Mouse (Mus musculus) intestine, embryonic 15.5 days (tissue): ENCODE measurements around the gene Uvssa. TPM values are rescaled to one million over a fixed set of nuclear protein-coding genes. Genes with fewer than 3 reads are reported as not detected.
A peak's percentile ranks its signal among the peaks of the same experiment; 100 is the strongest.

Source experiments
- ATAC-seq: fragments of 200-750 bp; cut with Nextera tagmentation; 2 replicates; pipeline ENCODE4 v1.8.0; 2017; ENCODE audit warnings: moderate TSS enrichment, moderate library complexity
- H3K27ac ChIP-seq: fragments of 300-500 bp; sonication (generic); 2 replicates; pipeline ENCODE4 v1.5.1; 2015; ENCODE audit warnings: mild to moderate bottlenecking, inconsistent platforms
- H3K27me3 ChIP-seq: fragments of 300-500 bp; sonication (generic); replicated peaks from 2 replicates; pipeline ENCODE4 v1.6.1; 2015; ENCODE audit warnings: inconsistent platforms
- H3K36me3 ChIP-seq: fragments of 300-500 bp; sonication (generic); 2 replicates; pipeline ENCODE4 v1.6.1; 2015; ENCODE audit warnings: inconsistent platforms
- H3K4me1 ChIP-seq: fragments of 300-500 bp; sonication (generic); replicated peaks from 2 replicates; pipeline ENCODE4 v1.6.1; 2015; ENCODE audit warnings: inconsistent platforms
- H3K4me2 ChIP-seq: fragments of 300-500 bp; sonication (generic); replicated peaks from 2 replicates; pipeline ENCODE4 v1.6.1; 2015; ENCODE audit warnings: mild to moderate bottlenecking, inconsistent platforms
- H3K4me3 ChIP-seq: fragments of 300-500 bp; sonication (generic); replicated peaks from 2 replicates; pipeline ENCODE4 v1.5.1; 2015; ENCODE audit warnings: inconsistent platforms
- H3K9ac ChIP-seq: fragments of 300-500 bp; sonication (generic); 2 replicates; pipeline ENCODE4 v1.6.1; 2015; ENCODE audit warnings: inconsistent platforms
- H3K9me3 ChIP-seq: fragments of 300-500 bp; sonication (generic); 2 replicates; pipeline ENCODE4 v1.6.1; 2016; ENCODE audit warnings: inconsistent platforms
- WGBS: fragments of 180-500 bp; shearing (Covaris S2); methylation state at CpG from one replicate; pipeline ENCODE4 v1.1.7; 2015; 5-methylcytosine and 5-hydroxymethylcytosine counted together
- polyA plus RNA-seq: library from polyadenylated mRNA; unstranded; fragments of >200 nt; fragmentation: Nextera tagmentation; extraction: Ambion mirVana; gene quantifications from 2 replicates; pipeline ENCODE4 v1.2.1, GENCODE M21; 2015

Uvssa gene
- polyA plus RNA-seq, 1 experiment from 2014 or later, result 6.7 TPM

GRCm38 (mm10) chr5:33349706-33350105 lies 28.6 kb upstream of the Uvssa start:
- no peak overlapping the region for H3K9ac ChIP-seq
- 65% methylated on average over 4 of the region's 4 CpGs for WGBS
- no peak overlapping the region for H3K4me3 ChIP-seq
- peaks cover 3% of the 10 kb centered on the region; the same call in 1 of the 2 replicates for H3K4me1 ChIP-seq
- H3K27ac ChIP-seq, result no peak overlapping the region
- ATAC-seq, result no peak
- H3K4me2 ChIP-seq, result no peak overlapping the region
- no peaks in the 10 kb centered on the region for H3K36me3 ChIP-seq
- H3K27me3 ChIP-seq, result no peaks in the 10 kb centered on the region
- no peaks in the 10 kb centered on the region for H3K9me3 ChIP-seq

GRCm38 (mm10) chr5:33351556-33352272 lies 26.6 kb upstream of the Uvssa start:
- 78% methylated on average over 3 of the region's 3 CpGs for WGBS
- no peak overlapping the region for H3K27ac ChIP-seq
- no peak overlapping the region for H3K9ac ChIP-seq
- no peaks in the 10 kb centered on the region for H3K27me3 ChIP-seq
- H3K36me3 ChIP-seq, result no peaks in the 10 kb centered on the region
- no peaks in the 10 kb centered on the region for H3K9me3 ChIP-seq
- H3K4me3 ChIP-seq, result no peak overlapping the region
- H3K4me2 ChIP-seq, result no peak overlapping the region
- peaks cover 3% of the 10 kb centered on the region; the same call in 1 of the 2 replicates for H3K4me1 ChIP-seq
- peak; percentile 15; the same call in 1 of the 2 replicates for ATAC-seq

GRCm38 (mm10) chr5:33352273-33352645 lies 26.1 kb upstream of the Uvssa start:
- no peak for ATAC-seq
- Histone ChIP-seq H3K4me1 (peaks cover 3% of the 10 kb centered on the region; the same call in 1 of the 2 replicates), H3K27ac (no peak overlapping the region), H3K4me3 (no peak overlapping the region), H3K36me3 (no peaks in the 10 kb centered on the region), H3K27me3 (no peaks in the 10 kb centered on the region), H3K9ac (no peak overlapping the region), H3K4me2 (no peak overlapping the region), H3K9me3 (no peaks in the 10 kb centered on the region)
- 72% methylated on average over 8 of the region's 8 CpGs for WGBS

- Histone ChIP-seq H3K4me1 (peaks cover 3% of the 10 kb centered on the region; the same call in 1 of the 2 replicates), H3K9ac (no peak overlapping the region), H3K36me3 (no peaks in the 10 kb centered on the region), H3K4me3 (no peak overlapping the region), H3K27me3 (no peaks in the 10 kb centered on the region), H3K4me2 (no peak overlapping the region), H3K9me3 (no peaks in the 10 kb centered on the region), H3K27ac (no peak overlapping the region)
- no peak for ATAC-seq
- 57% methylated on average over 3 of the region's 3 CpGs for WGBS
Measured at GRCm38 (mm10) chr5:33353011-33353410, 25.3 kb upstream of the Uvssa start.

GRCm38 (mm10) chr5:33357494-33357893 lies 20.9 kb upstream of the Uvssa start:
- no peak for ATAC-seq
- Histone ChIP-seq H3K27ac (no peak overlapping the region), H3K4me2 (no peak overlapping the region), H3K4me3 (no peak overlapping the region), H3K27me3 (no peaks in the 10 kb centered on the region), H3K9me3 (no peaks in the 10 kb centered on the region), H3K36me3 (peaks cover 16% of the 10 kb centered on the region), H3K4me1 (0 out of 2 replicates have a peak, but pooled peaks cover 3% of the 10 kb centered on the region), H3K9ac (no peak overlapping the region)
- WGBS, result 94% methylated on average over 1 of the region's 1 CpGs

GRCm38 (mm10) chr5:33358467-33358866 lies 19.9 kb upstream of the Uvssa start:
- H3K4me2 ChIP-seq, result no peak overlapping the region
- no peak overlapping the region for H3K9ac ChIP-seq
- no peak overlapping the region for H3K4me3 ChIP-seq
- no peaks in the 10 kb centered on the region for H3K9me3 ChIP-seq
- H3K27ac ChIP-seq, result no peak overlapping the region
- 91% methylated on average over 4 of the region's 4 CpGs for WGBS
- H3K27me3 ChIP-seq, result no peaks in the 10 kb centered on the region
- ATAC-seq, result no peak
- 0 out of 2 replicates have a peak, but pooled peaks cover 3% of the 10 kb centered on the region for H3K4me1 ChIP-seq
- H3K36me3 ChIP-seq, result peaks cover 21% of the 10 kb centered on the region

GRCm38 (mm10) chr5:33363263-33363662 lies 15.1 kb upstream of the Uvssa start:
- Histone ChIP-seq H3K27me3 (no peaks in the 10 kb centered on the region), H3K4me1 (0 out of 2 replicates have a peak, but pooled peaks cover under 1% of the 10 kb centered on the region), H3K4me2 (no peak overlapping the region), H3K36me3 (peaks cover 48% of the 10 kb centered on the region), H3K27ac (no peak overlapping the region), H3K9ac (no peak overlapping the region), H3K4me3 (no peak overlapping the region), H3K9me3 (no peaks in the 10 kb centered on the region)
- WGBS, result 90% methylated on average over 5 of the region's 5 CpGs
- ATAC-seq, result no peak

GRCm38 (mm10) chr5:33368651-33369050 lies 9.7 kb upstream of the Uvssa start:
- Histone ChIP-seq H3K4me3 (no peak overlapping the region), H3K9me3 (no peaks in the 10 kb centered on the region), H3K27me3 (no peaks in the 10 kb centered on the region), H3K27ac (no peak overlapping the region), H3K9ac (no peak overlapping the region), H3K36me3 (peaks cover 53% of the 10 kb centered on the region), H3K4me1 (no peaks in the 10 kb centered on the region), H3K4me2 (no peak overlapping the region)
- 91% methylated on average over 4 of the region's 4 CpGs for WGBS
- no peak for ATAC-seq

- Histone ChIP-seq H3K36me3 (peaks cover 33% of the 10 kb centered on the region), H3K9me3 (no peaks in the 10 kb centered on the region), H3K9ac (no peak overlapping the region), H3K4me3 (no peak overlapping the region), H3K27ac (no peak overlapping the region), H3K4me1 (no peaks in the 10 kb centered on the region), H3K4me2 (no peak overlapping the region), H3K27me3 (no peaks in the 10 kb centered on the region)
- no peak; the same call in 1 of the 2 replicates for ATAC-seq
Measured at GRCm38 (mm10) chr5:33371137-33371536, 7.2 kb upstream of the Uvssa start.

GRCm38 (mm10) chr5:33371668-33372067 lies 6.7 kb upstream of the Uvssa start:
- Histone ChIP-seq H3K36me3 (peaks cover 33% of the 10 kb centered on the region), H3K27me3 (no peaks in the 10 kb centered on the region), H3K4me1 (no peaks in the 10 kb centered on the region), H3K9me3 (no peaks in the 10 kb centered on the region), H3K9ac (no peak overlapping the region), H3K4me2 (no peak overlapping the region), H3K4me3 (no peak overlapping the region), H3K27ac (no peak overlapping the region)
- ATAC-seq, result no peak
- 87% methylated on average over 4 of the region's 4 CpGs for WGBS

- Histone ChIP-seq H3K27me3 (no peaks in the 10 kb centered on the region), H3K4me2 (no peak overlapping the region), H3K36me3 (peaks cover 28% of the 10 kb centered on the region), H3K4me1 (no peaks in the 10 kb centered on the region; the same call in 1 of the 2 replicates), H3K27ac (no peak overlapping the region), H3K9me3 (no peaks in the 10 kb centered on the region), H3K4me3 (no peak overlapping the region), H3K9ac (no peak overlapping the region)
- WGBS, result 83% methylated on average over 18 of the region's 18 CpGs
- ATAC-seq, result no peak
Measured at GRCm38 (mm10) chr5:33372331-33373038, 5.9 kb upstream of the Uvssa start.

- peaks cover 4% of the 10 kb centered on the region for H3K4me1 ChIP-seq
- no peaks in the 10 kb centered on the region for H3K9me3 ChIP-seq
- H3K27me3 ChIP-seq, result no peaks in the 10 kb centered on the region
- peaks cover 15% of the 10 kb centered on the region for H3K36me3 ChIP-seq
- no peak overlapping the region for H3K4me3 ChIP-seq
- no peak for ATAC-seq
- peak overlapping the region; percentile 85 for H3K4me2 ChIP-seq
- H3K27ac ChIP-seq, result no peak overlapping the region
- 33% methylated on average over 6 of the region's 6 CpGs for WGBS
- H3K9ac ChIP-seq, result no peak overlapping the region
Measured at GRCm38 (mm10) chr5:33377176-33377575, 1.2 kb upstream of the Uvssa start.
